Mouse (Mus musculus) liver, embryonic 14.5 days (tissue): ENCODE measurements around the gene Tom1l2.

Experiments
- CTCF ChIP-seq: IDR thresholded peaks from 2 replicates; pipeline ENCODE4 v1.5.1; 2016; ENCODE audit warnings: antibody characterized with exemption, low read depth, control low read depth
- EP300 ChIP-seq: IDR thresholded peaks from 2 replicates; pipeline ENCODE4 v1.6.1; 2016; ENCODE audit warnings: antibody characterized with exemption, low read depth

GRCm38 (mm10) chr11:60244503-60245143, 108.1 kb downstream of the Tom1l2 start:
- TF ChIP-seq CTCF: no peak
- no peak for TF ChIP-seq EP300
